Mouse (Mus musculus): ENCODE results near the gene Itpr1.

DNA sequence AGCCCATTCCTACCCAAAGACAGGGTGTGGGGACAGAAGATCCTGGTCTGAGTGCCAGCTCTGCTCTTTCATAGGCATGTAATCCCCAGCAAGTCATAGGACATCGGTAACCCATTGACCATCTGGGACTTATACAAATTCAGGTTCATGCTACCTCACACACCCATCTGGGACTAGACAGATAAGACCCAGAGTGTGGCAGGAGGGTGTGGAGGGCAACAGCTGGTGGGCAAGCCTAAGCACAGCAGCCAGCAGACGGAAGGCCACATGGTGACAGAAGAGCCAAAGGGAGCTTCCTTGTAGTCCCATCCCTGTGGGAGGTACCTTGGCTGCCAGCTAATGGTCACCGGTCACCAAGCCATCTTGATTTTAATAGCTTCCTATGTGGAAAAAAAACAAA lies 316.3 kb downstream of the Itpr1 start:
- no peak for TF ChIP-seq CTCF (IDR thresholded peaks at IDR 0.05; ENCODE audit: low read depth)
- TF ChIP-seq EP300 (optimal IDR thresholded peaks at IDR 0.05) = no peak
